ENCODE assay signal across 28 mouse cellular contexts in the genomic region with DNA sequence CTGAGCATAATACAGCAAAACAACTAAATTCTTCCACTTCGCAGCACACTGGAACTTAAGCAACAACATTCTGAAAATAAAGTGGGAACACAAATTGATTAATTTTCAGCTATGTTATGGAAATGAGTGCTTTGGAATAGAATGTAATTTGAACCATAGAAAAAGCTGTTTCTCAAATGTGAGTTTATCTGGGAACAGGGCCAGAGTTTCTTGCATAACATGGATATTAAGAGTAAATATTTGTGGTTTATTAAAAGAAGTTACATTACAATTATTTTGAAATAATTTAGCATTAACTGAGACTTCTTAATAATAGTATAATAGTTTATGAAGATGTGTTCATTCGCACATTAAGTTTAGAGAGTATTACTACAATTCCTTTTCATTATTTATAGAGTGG.
A peak's percentile ranks its signal among the peaks of the same experiment; 100 is the strongest.
DNase-seq lines count a peak whose midpoint lies in the region; ATAC-seq and TF ChIP-seq lines count a peak whose summit lies in the region.
"Had no signal": no experiment of that assay in that cellular context is flagged by ENCODE, and none has a peak within 500 bp of the region (broad histone marks: within the 10 kb centered on the region; RNA-seq: fewer than 3 reads in every experiment).

No protein-coding gene starts in this region.

- no peaks in the 10 kb centered on the region for H3K79me2 ChIP-seq in liver, adult 2 months (ENCODE audit: control insufficient read depth, insufficient read depth, low read length)

- no peak for TF ChIP-seq CTCF in liver, adult 2 months (IDR thresholded peaks at IDR 0.05; ENCODE audit: low read depth, low read length)

- H3K36me3 ChIP-seq in liver, adult 2 months (ENCODE audit: control insufficient read depth, insufficient read depth, low read length): no peaks in the 10 kb centered on the region
- no peaks in the 10 kb centered on the region for H3K36me3 ChIP-seq in liver, embryonic 11.5 days (ENCODE audit: control insufficient read depth, insufficient read depth, low read length)
- H3K36me3 ChIP-seq: embryonic facial prominence, embryonic 12.5 days; embryonic facial prominence, embryonic 15.5 days; heart, embryonic 15.5 days had no signal

- H3K4me3 ChIP-seq in liver, adult 2 months (ENCODE audit: insufficient read depth, low read depth, low read length): no peak overlapping the region
- H3K4me3 ChIP-seq in liver, embryonic 11.5 days (ENCODE audit: low read depth, low read length): no peak overlapping the region
- H3K4me3 ChIP-seq: embryonic facial prominence, embryonic 12.5 days; embryonic facial prominence, embryonic 15.5 days; heart, embryonic 12.5 days; heart, embryonic 15.5 days; hindbrain, embryonic 10.5 days had no signal

- WGBS in liver, adult 2 months: 60% methylated on average over 2 of the region's 2 CpGs
- WGBS in liver, embryonic 11.5 days: 79% methylated on average over 2 of the region's 2 CpGs

- H3K27ac ChIP-seq in liver, adult 2 months (replicated peaks; ENCODE audit: insufficient read depth, low read depth, low read length): no peak overlapping the region
- H3K27ac ChIP-seq in liver, embryonic 11.5 days (ENCODE audit: low read depth, low read length): no peak overlapping the region
- H3K27ac ChIP-seq: embryonic facial prominence, embryonic 12.5 days; embryonic facial prominence, embryonic 15.5 days; heart, embryonic 15.5 days; hindbrain, embryonic 10.5 days; hindbrain, embryonic 14.5 days; hindbrain, postnatal 0 days had no signal

- H3K4me1 ChIP-seq in liver, adult 2 months (ENCODE audit: control insufficient read depth, insufficient read depth, low read length): no peaks in the 10 kb centered on the region
- no peaks in the 10 kb centered on the region for H3K4me1 ChIP-seq in liver, embryonic 11.5 days (replicated peaks; ENCODE audit: control insufficient read depth, insufficient read depth, low read length)
- H3K4me1 ChIP-seq: embryonic facial prominence, embryonic 12.5 days; embryonic facial prominence, embryonic 15.5 days; heart, embryonic 12.5 days; heart, embryonic 15.5 days; hindbrain, embryonic 10.5 days had no signal

- no peaks in the 10 kb centered on the region for H3K9me3 ChIP-seq in liver, embryonic 11.5 days (ENCODE audit: control insufficient read depth, low read length)
- H3K9me3 ChIP-seq: embryonic facial prominence, embryonic 12.5 days; embryonic facial prominence, embryonic 15.5 days; heart, embryonic 12.5 days; heart, embryonic 15.5 days; hindbrain, embryonic 10.5 days had no signal

- no peak for ATAC-seq in liver, embryonic 11.5 days (replicated peaks; ENCODE audit: low FRiP score)
- ATAC-seq: CD4-positive, CD25-positive, alpha-beta regulatory T cell, adult 4 months; forebrain, embryonic 14.5 days; forebrain, postnatal 0 days; hindbrain, postnatal 0 days; inflammation-experienced regulatory T-cells, adult 6 months; Patski had no signal

- H3K9ac ChIP-seq in liver, adult 2 months (ENCODE audit: low read depth, low read length): no peak overlapping the region
- H3K9ac ChIP-seq in liver, embryonic 11.5 days (ENCODE audit: low read depth, low read length): no peak overlapping the region
- H3K9ac ChIP-seq: embryonic facial prominence, embryonic 12.5 days; embryonic facial prominence, embryonic 15.5 days; forebrain, postnatal 0 days; heart, embryonic 12.5 days; heart, embryonic 15.5 days; hindbrain, embryonic 14.5 days had no signal

- no peak overlapping the region for H3K4me2 ChIP-seq in liver, embryonic 11.5 days
- H3K4me2 ChIP-seq: embryonic facial prominence, embryonic 12.5 days; embryonic facial prominence, embryonic 15.5 days; heart, embryonic 12.5 days; heart, embryonic 15.5 days; hindbrain, embryonic 14.5 days had no signal

- no peaks in the 10 kb centered on the region for H3K27me3 ChIP-seq in liver, adult 2 months (ENCODE audit: control insufficient read depth, insufficient read depth, low read length)
- no peaks in the 10 kb centered on the region for H3K27me3 ChIP-seq in liver, embryonic 11.5 days (replicated peaks; ENCODE audit: control insufficient read depth, insufficient read depth, low read length)
- H3K27me3 ChIP-seq: embryonic facial prominence, embryonic 12.5 days; embryonic facial prominence, embryonic 15.5 days; heart, embryonic 12.5 days; heart, embryonic 15.5 days; Patski had no signal

- TF ChIP-seq POLR2A in liver, adult 2 months (IDR thresholded peaks at IDR 0.05; ENCODE audit: extremely low read depth, insufficient read depth, low read length): no peak

- peak; percentile 21 for DNase-seq in liver, adult 2 months (ENCODE audit: extremely low read depth, low read depth, low spot score)
- no peak for DNase-seq in liver, embryonic 11.5 days (ENCODE audit: low spot score)
- DNase-seq in lung, postnatal 36 days: peak; percentile 20
- DNase-seq in lung, postnatal 4 days: no peak
- DNase-seq in adipocyte (ENCODE audit: low spot score): peak; percentile 59
- DNase-seq in retina, embryonic 14.5 days (ENCODE audit: low spot score): no peak
- DNase-seq: adrenal gland, adult 2 months; adrenal gland, postnatal 14 days; cerebellum, adult 11 months; cerebellum, adult 2 months; cerebellum, adult 9-11 months; cerebellum, postnatal 25 days; forebrain, postnatal 0 days; gastrocnemius, postnatal 25 days; heart, adult 18-20 months; heart, postnatal 10 days; heart, postnatal 36 days had no signal

Comparison
In these comparisons a context has a peak if more than half of its experiments do, and no peak if none do; other contexts are left out.
1. DNase-seq: peak in liver, adult 2 months (single experiment), lung, postnatal 36 days (single experiment) and adipocyte (single experiment); none in liver, embryonic 11.5 days (single experiment), lung, postnatal 4 days (0 of 2) and retina, embryonic 14.5 days (single experiment).